Mouse (Mus musculus) E14TG2a.4 (cell line): ENCODE measurements around the gene Gjb3.

Source experiments
- CTCF ChIP-seq: conservative IDR thresholded peaks from 2 replicates; pipeline ENCODE4 v1.5.1; 2014; ENCODE audit warnings: low read length
- POU5F1 ChIP-seq: IDR thresholded peaks from 2 replicates; pipeline ENCODE4 v1.6.1; 2014; ENCODE audit warnings: low read length, borderline replicate concordance

- no peak for TF ChIP-seq CTCF
- no peak for TF ChIP-seq POU5F1
Measured at GRCm38 (mm10) chr4:127286907-127287306, 43.7 kb downstream of the Gjb3 start.
